Mouse (Mus musculus) left cerebral cortex, postnatal 25 days (tissue): ENCODE results near the gene Rilp. TPM values are rescaled to one million over a fixed set of nuclear protein-coding genes. Genes with fewer than 3 reads are reported as not detected.

Experiments used
- DNase-seq, 2 experiments: peaks; one replicate each; pipeline ENCODE4 v3.0.0; 2022; ENCODE audit warnings: low spot score in 2 of 2, mixed read lengths in 1 of 2
- intact Hi-C: fragments of 180-260 bp; cut with DNase I; formaldehyde crosslinking; loops from one replicate; pipeline ENCODE4 v1.15.1; 2025
- total RNA-seq, 2 experiments: library from RNA; stranded (reverse); gene quantifications; 2 replicates each; pipeline ENCODE4 v1.2.3; 2021

The Rilp gene
- total RNA-seq, 2 experiments from 2014 or later: 2.0 to 2.7 TPM

- peak; percentile 98 to 99 for DNase-seq
- intact Hi-C loops: no loop called here
Observed at GRCm38 (mm10) chr11:75486601-75487285, 23.2 kb upstream of the Rilp start, which contains the start of gene Prpf8. Prpf8 (plus strand) TSS chr11:75486816.

GRCm38 (mm10) chr11:75487496-75487895 is 22.4 kb upstream of the Rilp start:
- intact Hi-C loops: no loop called here
- DNase-seq: no peak

- intact Hi-C loops: no loop called here
Observed at GRCm38 (mm10) chr11:75494296-75495049, 15.4 kb upstream of the Rilp start.

GRCm38 (mm10) chr11:75498126-75498525 is 11.8 kb upstream of the Rilp start:
- intact Hi-C loops: no loop called here

More at GRCm38 (mm10) chr11:75494296-75495049, 15.4 kb upstream of the Rilp start:
- no peak for DNase-seq

GRCm38 (mm10) chr11:75508162-75508561 is 1.7 kb upstream of the Rilp start:
- DNase-seq: no peak

More at GRCm38 (mm10) chr11:75498126-75498525, 11.8 kb upstream of the Rilp start:
- no peak for DNase-seq

GRCm38 (mm10) chr11:75508904-75509303 is 990 bp upstream of the Rilp start:
- no peak for DNase-seq
- intact Hi-C loops: no loop called here

More at GRCm38 (mm10) chr11:75508162-75508561, 1.7 kb upstream of the Rilp start:
- intact Hi-C loops: no loop called here

- peak; percentile 83 to 90 for DNase-seq
- intact Hi-C loops: loop anchor here (5.0 to 10.0 kb wide), 2 partner anchors 106 to 333 kb away; partner anchors contain the start of gene Ovca2
Observed at GRCm38 (mm10) chr11:75510627-75510993, 716 bp downstream of the Rilp start.

GRCm38 (mm10) chr11:75511213-75511612 is 1.3 kb downstream of the Rilp start:
- no peak for DNase-seq

GRCm38 (mm10) chr11:75512301-75513018 is 2.6 kb downstream of the Rilp start:
- intact Hi-C loops: loop anchor here (5.0 to 10.0 kb wide), 2 partner anchors 108 to 335 kb away; partner anchors contain the start of gene Ovca2
- DNase-seq: no peak

More at GRCm38 (mm10) chr11:75511213-75511612, 1.3 kb downstream of the Rilp start:
- intact Hi-C loops: loop anchor here (5.0 to 10.0 kb wide), 2 partner anchors 106 to 334 kb away; partner anchors contain the start of gene Ovca2

- intact Hi-C loops: loop anchor here (5.0 to 10.0 kb wide), 2 partner anchors 109 to 336 kb away; partner anchors contain the start of gene Ovca2
- no peak for DNase-seq
Observed at GRCm38 (mm10) chr11:75513336-75513735, 3.4 kb downstream of the Rilp start, which contains the start of gene Scarf1. Scarf1 (plus strand) TSS chr11:75513540.

- intact Hi-C loops: loop anchor here (10.0 kb wide), 1 partner anchor 110 kb away; no protein-coding TSS in a partner anchor
- DNase-seq: no peak
Observed at GRCm38 (mm10) chr11:75515186-75515585, 5.3 kb downstream of the Rilp start.

GRCm38 (mm10) chr11:75519834-75520633 is 10.1 kb downstream of the Rilp start:
- intact Hi-C loops: loop anchor here (10.0 kb wide), 1 partner anchor 115 kb away; no protein-coding TSS in a partner anchor
- peak in 1 of 2 experiments; percentile 67 for DNase-seq

- intact Hi-C loops: no loop called here
- no peak for DNase-seq
Observed at GRCm38 (mm10) chr11:75521609-75522008, 11.7 kb downstream of the Rilp start.

GRCm38 (mm10) chr11:75522793-75523192 is 12.9 kb downstream of the Rilp start:
- intact Hi-C loops: no loop called here
- DNase-seq: no peak

- no peak for DNase-seq
- intact Hi-C loops: no loop called here
Observed at GRCm38 (mm10) chr11:75525531-75526125, 15.7 kb downstream of the Rilp start.

GRCm38 (mm10) chr11:75526943-75527342 is 17.0 kb downstream of the Rilp start:
- no peak for DNase-seq
- intact Hi-C loops: no loop called here

- intact Hi-C loops: loop anchor here (1.0 kb wide), 1 partner anchor 44 kb away; no protein-coding TSS in a partner anchor
- DNase-seq: no peak
Observed at GRCm38 (mm10) chr11:75529771-75530170, 19.9 kb downstream of the Rilp start.

- intact Hi-C loops: loop anchor here (1.0 kb wide), 1 partner anchor 43 kb away; no protein-coding TSS in a partner anchor
- DNase-seq: peak; percentile 94 to 97
Observed at GRCm38 (mm10) chr11:75530325-75530724, 20.4 kb downstream of the Rilp start.
